Mouse (Mus musculus) Muller cell, postnatal 12 days (primary cell): ENCODE results near the gene Mcmbp.

Source experiments
- DNase-seq: peaks from one replicate; pipeline ENCODE4 v3.0.0-alpha.2; 2015; ENCODE audit errors: inconsistent ontology term

The Mcmbp gene

GRCm38 (mm10) chr7:128740334-128740733 is at the start of gene Mcmbp:
Mcmbp (minus strand) TSS chr7:128740495.
- DNase-seq = peak; percentile 96

- DNase-seq = peak; percentile 29
Observed at GRCm38 (mm10) chr7:128790045-128790444, 49.8 kb upstream of the Mcmbp start.

GRCm38 (mm10) chr7:128781846-128782245 is 41.6 kb upstream of the Mcmbp start:
- no peak for DNase-seq

GRCm38 (mm10) chr7:128779305-128779704 is 39.0 kb upstream of the Mcmbp start:
- DNase-seq = peak; percentile 43

- no peak for DNase-seq
Observed at GRCm38 (mm10) chr7:128777201-128777600, 36.9 kb upstream of the Mcmbp start.

- DNase-seq = no peak
Observed at GRCm38 (mm10) chr7:128766696-128767095, 26.4 kb upstream of the Mcmbp start.

GRCm38 (mm10) chr7:128758948-128759347 is 18.7 kb upstream of the Mcmbp start:
- no peak for DNase-seq

GRCm38 (mm10) chr7:128755396-128755795 is 15.1 kb upstream of the Mcmbp start:
- DNase-seq = no peak

GRCm38 (mm10) chr7:128752012-128752411 is 11.7 kb upstream of the Mcmbp start:
- DNase-seq = no peak

- no peak for DNase-seq
Observed at GRCm38 (mm10) chr7:128750296-128750695, 10.0 kb upstream of the Mcmbp start.

- DNase-seq = peak; percentile 87
Observed at GRCm38 (mm10) chr7:128748758-128749157, 8.5 kb upstream of the Mcmbp start.

- DNase-seq = peak; percentile 2
Observed at GRCm38 (mm10) chr7:128746151-128746550, 5.9 kb upstream of the Mcmbp start.

GRCm38 (mm10) chr7:128744684-128745485 is 4.6 kb upstream of the Mcmbp start, which contains the start of gene Sec23ip:
Sec23ip (plus strand) TSS chr7:128744943.
- peak; percentile 96 for DNase-seq

- no peak for DNase-seq
Observed at GRCm38 (mm10) chr7:128743898-128744297, 3.6 kb upstream of the Mcmbp start.

- peak; percentile 43 for DNase-seq
Observed at GRCm38 (mm10) chr7:128739462-128740277, 625 bp downstream of the Mcmbp start.

- DNase-seq = peak; percentile 21
Observed at GRCm38 (mm10) chr7:128739116-128739461, 1.2 kb downstream of the Mcmbp start.

GRCm38 (mm10) chr7:128738041-128738440 is 2.3 kb downstream of the Mcmbp start:
- DNase-seq = no peak

- no peak for DNase-seq
Observed at GRCm38 (mm10) chr7:128731585-128731984, 8.7 kb downstream of the Mcmbp start.

- no peak for DNase-seq
Observed at GRCm38 (mm10) chr7:128728738-128729137, 11.6 kb downstream of the Mcmbp start.

GRCm38 (mm10) chr7:128727701-128728100 is 12.6 kb downstream of the Mcmbp start:
- DNase-seq = no peak

GRCm38 (mm10) chr7:128726999-128727398 is 13.3 kb downstream of the Mcmbp start:
- DNase-seq = no peak

GRCm38 (mm10) chr7:128725189-128725588 is 15.1 kb downstream of the Mcmbp start:
- DNase-seq = no peak

GRCm38 (mm10) chr7:128724761-128725160 is 15.5 kb downstream of the Mcmbp start:
- DNase-seq = peak; percentile 72
